Comparison of ENCODE assay signal across 8 mouse cellular contexts in the genomic region with DNA sequence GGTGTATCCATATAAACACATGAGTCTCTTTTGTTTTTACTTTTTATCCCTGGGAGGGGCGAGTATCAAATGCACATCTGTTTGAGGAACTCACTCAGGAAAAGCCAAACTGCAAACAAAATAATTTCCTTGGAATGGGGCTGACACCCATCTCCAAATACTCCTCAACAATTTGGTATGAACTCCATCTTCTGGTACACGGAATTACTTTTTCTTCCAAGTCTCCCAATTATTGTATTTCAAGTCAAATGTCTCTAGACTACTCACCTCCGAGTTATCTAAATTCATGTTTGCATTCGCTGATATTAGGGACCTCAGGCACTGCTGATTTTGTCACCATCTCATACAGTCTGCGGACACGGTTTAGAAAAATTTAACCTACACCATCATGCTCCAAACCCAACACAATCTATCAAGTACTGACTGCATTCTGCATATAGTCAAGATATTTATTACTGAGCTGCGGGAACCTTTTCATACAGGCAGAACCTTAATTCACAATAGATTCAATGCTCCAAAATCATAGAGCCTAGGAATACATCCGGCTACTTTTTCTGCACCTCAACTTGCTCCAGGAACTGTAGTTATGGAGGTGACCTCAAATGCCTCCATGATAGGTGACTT. TPM values are rescaled to one million over a fixed set of nuclear protein-coding genes. Genes with fewer than 3 reads are reported as not detected.
DNase-seq lines count a peak whose midpoint lies in the region; ATAC-seq and TF ChIP-seq lines count a peak whose summit lies in the region.

No protein-coding gene starts in this region.

- peaks cover 90% of the 10 kb centered on the region for H3K79me2 ChIP-seq in macrophage (ENCODE audit: inconsistent target)

- no peaks in the 10 kb centered on the region for H3K27me3 ChIP-seq in heart, embryonic 13.5 days (replicated peaks)
- H3K27me3 ChIP-seq in forebrain, embryonic 15.5 days = no peaks in the 10 kb centered on the region

- 0 out of 2 replicates have a peak, but pooled peaks cover 3% of the 10 kb centered on the region for H3K36me3 ChIP-seq in heart, embryonic 13.5 days
- H3K36me3 ChIP-seq in ES-E14 (ENCODE audit: control insufficient read depth, insufficient read depth, low read length, poor library complexity, severe bottlenecking) = no peaks in the 10 kb centered on the region
- no peaks in the 10 kb centered on the region for H3K36me3 ChIP-seq in forebrain, embryonic 15.5 days
- no peaks in the 10 kb centered on the region for H3K36me3 ChIP-seq in macrophage (ENCODE audit: inconsistent target)

- no peak for DNase-seq in heart, postnatal 4 days
- no peak for DNase-seq in ES-E14 (ENCODE audit: low read depth, low spot score)
- no peak for DNase-seq in gastrocnemius, postnatal 36 days
- DNase-seq in adrenal gland, postnatal 14 days = no peak
- DNase-seq in left cerebral cortex, postnatal 4 days = no peak

- no peak for ATAC-seq in heart, embryonic 13.5 days (ENCODE audit: extremely low read depth, insufficient number of reproducible peaks, low FRiP score, low TSS enrichment)
- ATAC-seq in forebrain, embryonic 15.5 days (replicated peaks) = peak; percentile 1

- 22% methylated on average over 8 of the region's 8 CpGs for WGBS in heart, embryonic 13.5 days
- 27% methylated on average over 8 of the region's 8 CpGs for WGBS in forebrain, embryonic 15.5 days
- WGBS in macrophage (ENCODE audit: missing documents) = 20% methylated on average over 8 of the region's 8 CpGs

- H3K9ac ChIP-seq in heart, embryonic 13.5 days = peak overlapping the region; percentile 91
- H3K9ac ChIP-seq in ES-E14 (ENCODE audit: insufficient read depth, low read depth, low read length, poor library complexity, severe bottlenecking) = peak overlapping the region; percentile 98
- peak overlapping the region; percentile 78 for H3K9ac ChIP-seq in forebrain, embryonic 15.5 days (replicated peaks)

- intact Hi-C loops in gastrocnemius, postnatal 36 days (cut with DNase I) = no loop called here
- intact Hi-C loops in left cerebral cortex, postnatal 4 days (cut with DNase I) = no loop called here

- peak overlapping the region; percentile 98 for H3K27ac ChIP-seq in heart, embryonic 13.5 days (replicated peaks)
- H3K27ac ChIP-seq in ES-E14 (ENCODE audit: insufficient read depth, low read depth, low read length, poor library complexity, severe bottlenecking) (peak overlapping the region; percentile 82), macrophage (peak overlapping the region; percentile 75)
- peak overlapping the region; percentile 98 for H3K27ac ChIP-seq in forebrain, embryonic 15.5 days (replicated peaks)

- in situ Hi-C loops in ES-E14 (cut with MboI; ENCODE audit: low sequenced_read_pairs in 2 of 2, unreplicated experiment in 2 of 2) = no loop called here

- H3K4me1 ChIP-seq in heart, embryonic 13.5 days = peaks cover 24% of the 10 kb centered on the region
- peaks cover 3 to 4% of the 10 kb centered on the region in 2 experiments; a peak in 2 of 4 replicates for H3K4me1 ChIP-seq in ES-E14 (ENCODE audit: control insufficient read depth in 2 of 2, insufficient read depth in 2 of 2, low read length in 2 of 2, poor library complexity in 1 of 2)
- H3K4me1 ChIP-seq in forebrain, embryonic 15.5 days = peaks cover 19% of the 10 kb centered on the region

- H3K9me3 ChIP-seq in heart, embryonic 13.5 days = no peaks in the 10 kb centered on the region
- H3K9me3 ChIP-seq in ES-E14 (ENCODE audit: control insufficient read depth, insufficient read depth, low read depth, low read length) = no peaks in the 10 kb centered on the region
- H3K9me3 ChIP-seq in forebrain, embryonic 15.5 days = no peaks in the 10 kb centered on the region

- H3K4me3 ChIP-seq in heart, embryonic 13.5 days = peak overlapping the region; percentile 80
- H3K4me3 ChIP-seq in ES-E14 (ENCODE audit: insufficient read depth in 1 of 2, low read depth in 1 of 2, low read length in 2 of 2, poor library complexity in 1 of 2, severe bottlenecking in 1 of 2) (peak overlapping the region; percentile 96 to 98), macrophage (ENCODE audit: inconsistent target) (peak overlapping the region; percentile 81)
- H3K4me3 ChIP-seq in forebrain, embryonic 15.5 days = peak overlapping the region; percentile 74

- peak overlapping the region; percentile 82 for H3K4me2 ChIP-seq in heart, embryonic 13.5 days
- peak overlapping the region; percentile 52 for H3K4me2 ChIP-seq in forebrain, embryonic 15.5 days (replicated peaks)

TF ChIP-seq in ES-E14, 5 proteins besides CTCF, POLR2A, EP300 and RAD21:
- TF ChIP-seq CHD2 (IDR thresholded peaks at IDR 0.05; ENCODE audit: low read depth, low read length) = no peak
- TF ChIP-seq ZNF384 (IDR thresholded peaks at IDR 0.05; ENCODE audit: low read depth, low read length) = no peak
- no peak for TF ChIP-seq ZC3H11A (IDR thresholded peaks at IDR 0.05; ENCODE audit: borderline replicate concordance, low read depth, low read length)
- TF ChIP-seq MAFK (IDR thresholded peaks at IDR 0.05; ENCODE audit: insufficient read depth, low read depth, low read length) = no peak
- no peak for TF ChIP-seq HCFC1 (IDR thresholded peaks at IDR 0.05; ENCODE audit: borderline replicate concordance, insufficient read depth, low read length)

RNA-seq across cellular contexts. Expression of gene Cisd2, which starts 1.4 kb away (rescaled TPM):
- 45.3 and 52.7 TPM in 2 replicates for polyA plus RNA-seq in heart, embryonic 13.5 days (2015; fragmentation: Nextera tagmentation; extraction: Ambion mirVana)
- 10 to 100 TPM; 35.6 to 38.2 TPM for total RNA-seq in heart, postnatal 4 days (2021)
- total RNA-seq in ES-E14 (2012; rRNA removed) = 17.4 and 21.6 TPM in 2 replicates
- polyA plus RNA-seq in forebrain, embryonic 15.5 days (2015; fragmentation: Nextera tagmentation; extraction: Ambion mirVana) = 65.4 and 71.4 TPM in 2 replicates
- total RNA-seq in macrophage (2018; cell fraction: chromatin; rRNA removed) = 100 to 1,000 TPM in 6 of 26 experiments, 10 to 100 TPM in 20; 26.2 to 130 (median 74.0) TPM
- total RNA-seq in macrophage (2018; cell fraction: cytosol; rRNA removed) = 10 to 100 TPM; 18.0 to 33.1 (median 24.8) TPM
- 100 to 1,000 TPM in 6 of 26 experiments, 10 to 100 TPM in 20; 43.1 to 132 (median 69.0) TPM for total RNA-seq in macrophage (2018; cell fraction: nucleus; rRNA removed)
- polyA plus RNA-seq in macrophage (2018) = 28.4 to 33.3 TPM (median 31.0 TPM) in 3 replicates
- total RNA-seq in gastrocnemius, postnatal 36 days (2021) = 10 to 100 TPM; 25.8 to 30.9 TPM
- total RNA-seq in adrenal gland, postnatal 14 days (2021) = 30.2 and 31.1 TPM in 2 replicates
- 10 to 100 TPM; 31.8 to 33.4 TPM for total RNA-seq in left cerebral cortex, postnatal 4 days (2021)

RNA-seq across cellular contexts. Expression of gene Ube2d3, which starts 15.6 kb away (rescaled TPM):
- 398 and 436 TPM in 2 replicates for polyA plus RNA-seq in heart, embryonic 13.5 days (2015; fragmentation: Nextera tagmentation; extraction: Ambion mirVana)
- 100 to 1,000 TPM; 389 to 397 TPM for total RNA-seq in heart, postnatal 4 days (2021)
- 298 and 321 TPM in 2 replicates for total RNA-seq in ES-E14 (2012; rRNA removed)
- 384 and 388 TPM in 2 replicates for polyA plus RNA-seq in forebrain, embryonic 15.5 days (2015; fragmentation: Nextera tagmentation; extraction: Ambion mirVana)
- total RNA-seq in macrophage (2018; cell fraction: chromatin; rRNA removed) = 100 to 1,000 TPM; 284 to 637 (median 437) TPM
- total RNA-seq in macrophage (2018; cell fraction: cytosol; rRNA removed) = 100 to 1,000 TPM; 384 to 573 (median 438) TPM
- total RNA-seq in macrophage (2018; cell fraction: nucleus; rRNA removed) = 100 to 1,000 TPM; 313 to 540 (median 402) TPM
- polyA plus RNA-seq in macrophage (2018) = 349 to 995 TPM (median 450 TPM) in 3 replicates
- total RNA-seq in gastrocnemius, postnatal 36 days (2021) = 100 to 1,000 TPM; 267 to 296 TPM
- total RNA-seq in adrenal gland, postnatal 14 days (2021) = 378 and 407 TPM in 2 replicates
- 100 to 1,000 TPM; 250 to 270 TPM for total RNA-seq in left cerebral cortex, postnatal 4 days (2021)
